Mouse (Mus musculus) left cerebral cortex, postnatal 4 days (tissue): Measurements from ENCODE around the gene Pld4. TPM values are rescaled to one million over a fixed set of nuclear protein-coding genes. Genes with fewer than 3 reads are reported as not detected.

ENCODE experiments used
- DNase-seq: peaks from one replicate; pipeline ENCODE4 v3.0.0-alpha.2; 2022
- intact Hi-C: fragments of 180-260 bp; cut with DNase I; formaldehyde crosslinking; loops from one replicate; pipeline ENCODE4 v1.15.1; 2025
- total RNA-seq, 2 experiments: library from RNA; stranded (reverse); gene quantifications; 2 replicates each; pipeline ENCODE4 v1.2.3; 2021

The Pld4 gene
- total RNA-seq, 2 experiments from 2014 or later, result 6.2 to 6.6 TPM

GRCm38 (mm10) chr12:112737761-112738160 lies 22.7 kb upstream of the Pld4 start:
- intact Hi-C loops, result no loop called here
- peak; percentile 95 for DNase-seq

DNA sequence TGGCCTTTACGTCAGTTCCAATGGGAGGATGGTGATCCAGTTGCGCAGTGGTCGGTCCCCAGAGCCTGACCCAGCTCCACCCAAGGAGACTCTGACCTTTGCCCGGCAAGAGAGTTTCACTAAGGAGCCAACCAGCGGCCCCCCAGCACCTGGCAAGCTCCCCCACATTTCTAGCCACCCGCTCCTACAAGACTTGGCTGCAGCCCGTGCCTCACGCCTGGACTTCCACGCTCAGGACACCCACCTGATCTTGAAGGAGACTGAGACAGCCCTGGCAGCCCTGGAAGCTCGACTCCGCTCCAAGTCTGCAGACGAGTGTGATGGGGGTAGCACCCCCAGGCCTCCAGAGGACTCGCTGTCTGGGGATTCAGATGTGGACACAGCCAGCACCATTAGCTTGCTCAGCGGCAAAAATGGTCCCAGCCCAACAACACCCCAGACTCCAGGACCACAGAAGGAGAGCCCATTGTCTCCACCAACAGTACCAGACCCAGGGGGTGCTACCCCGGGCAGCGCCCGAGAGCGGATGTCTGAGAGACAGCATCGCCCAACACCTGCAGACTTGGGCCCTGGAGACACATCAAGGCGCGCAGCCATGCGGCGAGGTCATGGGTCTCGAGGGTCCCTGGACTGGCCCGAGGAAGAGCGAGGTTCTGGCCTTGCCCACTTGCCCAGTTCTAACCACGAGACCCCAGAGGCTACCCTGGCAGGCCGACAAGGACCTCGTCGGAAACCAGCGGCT lies 22.0 kb upstream of the Pld4 start:
- DNase-seq, result peak; percentile 18
- intact Hi-C loops, result no loop called here

DNA sequence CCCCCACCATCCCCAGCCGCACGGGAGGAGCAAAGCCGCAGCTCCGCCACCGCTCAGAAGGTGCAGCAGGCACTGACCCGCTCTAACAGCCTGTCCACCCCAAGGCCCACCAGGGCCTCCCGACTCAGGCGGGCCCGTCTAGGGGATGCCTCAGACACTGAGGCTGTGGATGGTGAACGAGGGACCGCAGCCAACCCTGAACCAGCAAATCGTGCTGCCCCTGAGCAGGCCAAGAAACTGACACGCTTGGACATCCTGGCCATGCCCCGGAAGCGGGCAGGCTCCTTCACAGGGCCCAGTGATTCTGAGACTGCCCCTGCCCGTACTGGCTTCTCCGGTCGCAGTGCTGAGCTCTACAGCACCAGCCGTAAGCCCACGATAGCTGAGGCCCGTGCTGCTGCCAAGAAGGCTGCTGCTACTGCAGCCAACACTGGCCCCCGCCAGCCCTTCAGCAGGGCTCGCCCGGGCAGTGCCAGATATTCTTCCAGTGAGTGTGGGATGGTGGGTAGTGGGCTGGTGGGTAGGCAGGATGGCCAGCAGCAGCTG lies 21.4 kb upstream of the Pld4 start:
- intact Hi-C loops, result no loop called here
- peak; percentile 86 for DNase-seq

GRCm38 (mm10) chr12:112742768-112743167 lies 17.7 kb upstream of the Pld4 start:
- peak; percentile 14 for DNase-seq
- intact Hi-C loops, result no loop called here

- peak; percentile 85 for DNase-seq
- intact Hi-C loops, result no loop called here
Observed at GRCm38 (mm10) chr12:112743168-112743975, 17.1 kb upstream of the Pld4 start.

DNA sequence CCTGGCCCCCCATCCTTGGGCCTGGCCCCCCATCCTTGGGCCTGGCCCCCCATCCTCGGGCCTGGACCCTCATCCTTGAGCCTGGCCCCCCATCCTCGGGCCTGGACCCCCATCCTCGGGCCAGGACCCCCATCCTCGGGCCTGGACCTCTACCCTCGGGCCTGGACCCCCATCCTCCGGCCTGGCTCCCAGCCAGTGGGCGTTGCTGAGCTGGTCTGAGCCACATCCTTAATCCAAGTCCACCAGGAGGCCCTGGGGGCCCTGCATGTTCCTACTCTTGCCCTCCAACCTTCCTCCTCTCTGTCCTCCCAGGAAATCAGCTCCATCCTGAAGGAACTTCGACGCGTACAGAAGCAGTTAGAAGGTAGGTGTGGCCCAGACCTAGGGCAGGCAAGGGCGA lies 16.2 kb upstream of the Pld4 start:
- peak; percentile 17 for DNase-seq
- intact Hi-C loops, result no loop called here

- peak; percentile 63 for DNase-seq
- intact Hi-C loops, result no loop called here
Observed at GRCm38 (mm10) chr12:112744891-112745580, 15.4 kb upstream of the Pld4 start.

GRCm38 (mm10) chr12:112745716-112746115 lies 14.7 kb upstream of the Pld4 start:
- peak; percentile 18 for DNase-seq

GRCm38 (mm10) chr12:112746461-112746807 lies 14.0 kb upstream of the Pld4 start:
- DNase-seq, result no peak
- intact Hi-C loops, result no loop called here

More at GRCm38 (mm10) chr12:112745716-112746115, 14.7 kb upstream of the Pld4 start:
- intact Hi-C loops, result no loop called here

GRCm38 (mm10) chr12:112746808-112747605 lies 13.4 kb upstream of the Pld4 start:
- DNase-seq, result peak; percentile 37
- intact Hi-C loops, result no loop called here

GRCm38 (mm10) chr12:112747606-112747970 lies 12.9 kb upstream of the Pld4 start:
- no peak for DNase-seq
- intact Hi-C loops, result no loop called here

DNA sequence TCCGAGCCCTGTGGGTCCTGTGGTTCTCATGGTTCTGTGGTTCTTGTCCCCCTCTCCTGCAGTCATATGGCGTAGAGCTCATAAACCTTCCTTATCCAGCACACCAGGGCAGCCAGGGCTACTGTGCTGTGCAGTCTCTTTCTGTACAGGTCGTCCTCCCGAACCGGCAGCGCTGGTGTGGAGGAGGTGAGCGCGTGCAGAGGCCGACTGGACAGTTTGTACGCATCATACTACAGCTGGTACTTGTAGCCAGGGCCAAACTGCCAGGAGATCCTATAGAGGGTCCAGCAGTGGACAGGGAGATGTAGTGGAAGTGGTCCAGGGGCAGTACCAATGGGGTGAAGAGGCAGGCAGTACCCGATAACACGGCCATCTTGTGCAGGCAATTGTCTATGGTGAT lies 9.5 kb upstream of the Pld4 start:
- intact Hi-C loops, result no loop called here
- DNase-seq, result no peak

DNA sequence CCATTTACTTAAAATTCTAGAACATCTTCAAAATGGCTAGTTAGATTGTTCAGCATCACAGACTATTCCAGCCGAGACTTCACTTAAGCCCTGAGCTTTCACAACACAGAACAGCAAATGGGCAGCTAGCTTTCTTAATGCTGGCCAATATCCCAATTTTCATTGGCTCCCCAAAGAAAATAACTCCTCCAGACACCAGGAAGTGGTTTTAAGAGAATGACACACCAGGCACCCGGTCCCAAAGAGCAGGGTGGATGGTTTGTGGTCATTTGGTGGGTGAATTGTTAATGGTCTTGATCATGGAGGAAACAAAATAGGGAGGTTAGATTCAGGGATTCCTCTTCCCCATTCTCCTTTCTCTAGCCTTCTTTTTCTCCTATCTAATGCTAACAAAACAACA lies 8.1 kb upstream of the Pld4 start:
- intact Hi-C loops, result no loop called here
- no peak for DNase-seq

GRCm38 (mm10) chr12:112755900-112756299 lies 4.6 kb upstream of the Pld4 start:
- no peak for DNase-seq

DNA sequence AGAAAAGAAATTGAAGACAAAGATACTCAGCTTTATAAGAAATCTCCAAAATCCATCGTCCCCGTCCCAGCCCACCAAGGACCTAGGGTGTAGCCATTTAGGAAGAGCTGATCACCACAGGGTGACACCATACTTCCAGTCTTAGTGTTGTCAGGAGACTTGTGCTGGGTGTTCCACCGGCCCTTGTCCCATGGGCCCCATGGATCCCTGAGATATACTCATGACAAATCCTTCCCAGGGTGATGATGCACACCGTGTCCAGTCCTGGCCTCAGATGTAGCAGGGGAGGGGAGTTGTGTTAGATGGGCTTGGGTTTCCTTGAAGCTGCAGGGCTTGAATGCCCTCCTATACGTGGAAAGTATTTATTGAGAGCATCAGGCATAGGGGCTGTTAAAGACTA lies 2.6 kb upstream of the Pld4 start:
- intact Hi-C loops, result no loop called here
- peak; percentile 0 for DNase-seq

More at GRCm38 (mm10) chr12:112755900-112756299, 4.6 kb upstream of the Pld4 start:
- intact Hi-C loops, result no loop called here

GRCm38 (mm10) chr12:112759471-112759870 lies 984 bp upstream of the Pld4 start:
- no peak for DNase-seq
- intact Hi-C loops, result no loop called here

DNA sequence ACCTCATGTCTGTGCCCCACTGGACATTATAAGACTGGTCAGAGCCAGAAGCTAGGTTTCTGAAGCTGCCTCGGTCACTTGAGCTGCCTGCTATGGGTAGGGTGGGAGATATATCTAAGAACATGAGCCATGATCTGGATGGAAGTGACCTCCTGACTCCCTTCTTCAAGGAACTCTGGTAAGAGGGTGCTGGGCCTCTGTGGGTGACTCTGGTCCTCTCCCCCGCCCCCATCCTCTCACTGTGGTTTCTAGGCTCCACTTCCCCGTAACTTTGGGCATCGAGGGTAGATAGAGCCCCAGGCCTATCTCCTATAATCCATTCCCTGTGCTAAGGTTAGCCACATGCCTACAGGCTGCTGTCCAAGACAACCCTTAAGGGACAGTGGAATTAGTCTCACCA lies 956 bp downstream of the Pld4 start:
- DNase-seq, result no peak
- intact Hi-C loops, result no loop called here

GRCm38 (mm10) chr12:112762018-112762417 lies 1.6 kb downstream of the Pld4 start:
- intact Hi-C loops, result no loop called here
- peak; percentile 5 for DNase-seq

DNA sequence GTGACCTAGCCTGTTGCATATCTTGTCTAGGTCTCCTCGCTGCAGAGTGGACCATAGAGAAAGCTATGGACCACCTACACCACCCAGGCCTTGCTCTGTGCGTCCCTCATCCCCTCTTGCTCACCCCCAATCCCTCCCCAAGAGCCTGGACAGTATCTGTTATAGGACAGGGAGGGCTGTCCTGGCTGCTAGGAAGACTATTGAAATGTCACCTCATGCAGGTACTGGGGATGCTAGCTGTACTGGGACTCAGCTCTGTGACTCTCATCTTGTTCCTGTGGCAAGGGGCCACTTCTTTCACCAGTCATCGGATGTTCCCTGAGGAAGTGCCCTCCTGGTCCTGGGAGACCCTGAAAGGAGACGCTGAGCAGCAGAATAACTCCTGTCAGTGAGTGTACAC lies 2.7 kb downstream of the Pld4 start:
- intact Hi-C loops, result no loop called here
- peak; percentile 0 for DNase-seq

DNA sequence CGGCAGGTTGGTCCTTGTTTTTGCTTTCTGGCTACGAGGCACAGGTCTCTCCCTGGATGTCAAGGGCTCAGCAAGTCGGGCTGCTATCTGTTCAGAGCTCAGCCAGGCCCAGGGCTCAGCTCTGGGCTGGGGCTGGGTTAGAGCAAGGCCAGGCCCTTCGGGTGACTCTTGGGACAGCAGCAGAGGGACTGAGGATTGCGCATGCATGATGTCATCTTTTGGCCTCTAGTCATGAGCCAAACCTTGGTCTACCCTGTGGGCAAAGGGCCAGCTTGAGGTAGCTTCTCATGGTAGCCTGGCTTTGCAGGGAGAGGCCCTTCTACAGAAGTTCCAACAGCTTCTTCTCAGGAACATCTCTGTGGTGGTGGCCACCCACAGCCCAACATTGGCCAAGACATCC lies 3.7 kb downstream of the Pld4 start:
- intact Hi-C loops, result no loop called here
- peak; percentile 0 for DNase-seq
